Mouse (Mus musculus): Measurements from ENCODE around the gene Map1s. TPM values are rescaled to one million over a fixed set of nuclear protein-coding genes. Genes with fewer than 3 reads are reported as not detected.

The Map1s gene
- total RNA-seq, 1 experiment from 2014 or later = 15.0 TPM

- ATAC-seq (replicated peaks; ENCODE audit: low read depth, poor library complexity, severe bottlenecking) = no peak
Observed at GRCm38 (mm10) chr8:70928778-70929322, 23.1 kb downstream of the Map1s start.

GRCm38 (mm10) chr8:70931731-70932130 lies 26.0 kb downstream of the Map1s start:
- ATAC-seq (replicated peaks; ENCODE audit: low read depth, poor library complexity, severe bottlenecking) = no peak

- ATAC-seq (replicated peaks; ENCODE audit: low read depth, poor library complexity, severe bottlenecking) = no peak
Observed at GRCm38 (mm10) chr8:70933036-70933435, 27.3 kb downstream of the Map1s start.

GRCm38 (mm10) chr8:70934786-70935185 lies 29.1 kb downstream of the Map1s start:
- ATAC-seq (replicated peaks; ENCODE audit: low read depth, poor library complexity, severe bottlenecking) = no peak

- no peak for ATAC-seq (replicated peaks; ENCODE audit: low read depth, poor library complexity, severe bottlenecking)
Observed at GRCm38 (mm10) chr8:70937200-70937599, 31.5 kb downstream of the Map1s start.

- ATAC-seq (replicated peaks; ENCODE audit: low read depth, poor library complexity, severe bottlenecking) = 0 out of 2 replicates have a peak, but pooled peaks have one; percentile 32
Observed at GRCm38 (mm10) chr8:70941478-70941877, 35.7 kb downstream of the Map1s start.

GRCm38 (mm10) chr8:70943187-70943586 lies 37.5 kb downstream of the Map1s start:
- no peak for ATAC-seq (replicated peaks; ENCODE audit: low read depth, poor library complexity, severe bottlenecking)

GRCm38 (mm10) chr8:70949847-70950246 lies 44.1 kb downstream of the Map1s start:
- no peak for ATAC-seq (replicated peaks; ENCODE audit: low read depth, poor library complexity, severe bottlenecking)

- ATAC-seq (replicated peaks; ENCODE audit: low read depth, poor library complexity, severe bottlenecking) = no peak
Observed at GRCm38 (mm10) chr8:70960703-70961472, 55.2 kb downstream of the Map1s start.

- ATAC-seq (replicated peaks; ENCODE audit: low read depth, poor library complexity, severe bottlenecking) = peak; percentile 60; the same call in 1 of the 2 replicates
Observed at GRCm38 (mm10) chr8:70964159-70964558, 58.4 kb downstream of the Map1s start.

GRCm38 (mm10) chr8:70964861-70965260 lies 59.1 kb downstream of the Map1s start:
- ATAC-seq (replicated peaks; ENCODE audit: low read depth, poor library complexity, severe bottlenecking) = no peak

Other genes starting within 250 kb of the Map1s start
- 3.2 and 3.6 TPM in 2 replicates for gene Pgpep1, start 245.5 kb upstream of the Map1s start, total RNA-seq (2017)
- 129 and 163 TPM in 2 replicates for gene Lsm4, start 232.7 kb upstream of the Map1s start, total RNA-seq (2017)
- 54.4 and 58.2 TPM in 2 replicates for gene Jund, start 207.0 kb upstream of the Map1s start, total RNA-seq (2017)
- 0.05 TPM in 1 of 2 replicates, not detected in the other for gene Iqcn, start 202.5 kb upstream of the Map1s start, total RNA-seq (2017)
- not detected in 2 replicates for gene Gm3336, start 187.4 kb upstream of the Map1s start, total RNA-seq (2017)
- gene Pde4c, start 182.2 kb upstream of the Map1s start, total RNA-seq (2017) = 0.09 TPM in 1 of 2 replicates, not detected in the other
- gene Rab3a, start 151.3 kb upstream of the Map1s start, total RNA-seq (2017) = 1.5 and 4.2 TPM in 2 replicates
- gene Mpv17l2, start 145.0 kb upstream of the Map1s start, total RNA-seq (2017) = 10.6 and 11.7 TPM in 2 replicates
- 19.8 and 23.7 TPM in 2 replicates for gene Pik3r2, start 129.2 kb upstream of the Map1s start, total RNA-seq (2017)
- 21.7 and 22.2 TPM in 2 replicates for gene Mast3, start 100.9 kb upstream of the Map1s start, total RNA-seq (2017)
- gene Il12rb1, start 97.5 kb upstream of the Map1s start, total RNA-seq (2017) = 1.6 and 3.5 TPM in 2 replicates
- gene Arrdc2, start 66.2 kb upstream of the Map1s start, total RNA-seq (2017) = 7.3 and 19.9 TPM in 2 replicates
- 0.18 and 1.3 TPM in 2 replicates for gene Kcnn1, start 42.7 kb upstream of the Map1s start, total RNA-seq (2017)
- 28.6 and 40.6 TPM in 2 replicates for gene Ccdc124, start 32.0 kb upstream of the Map1s start, total RNA-seq (2017)
- gene Slc5a5, start 13.2 kb upstream of the Map1s start, total RNA-seq (2017) = 0.10 and 0.14 TPM in 2 replicates
- 2,479 and 2,482 TPM in 2 replicates for gene Rpl18a, start 8.5 kb upstream of the Map1s start, total RNA-seq (2017)

Measured in common myeloid progenitor, adult 5-6 weeks (primary cell).